Mouse (Mus musculus) kidney, adult 9 months (tissue): ENCODE results near the gene Ppp2r3d.
A peak's percentile ranks its signal among the peaks of the same experiment; 100 is the strongest.
"Not testable (repeated sequence)": the region's sequence is repeated elsewhere in the genome, so short reads cannot be mapped to it uniquely, and the experiment has no call there.

Experiments used
- DNase-seq: peaks from one replicate; pipeline ENCODE4 v3.0.0; 2022

The Ppp2r3d gene

DNA sequence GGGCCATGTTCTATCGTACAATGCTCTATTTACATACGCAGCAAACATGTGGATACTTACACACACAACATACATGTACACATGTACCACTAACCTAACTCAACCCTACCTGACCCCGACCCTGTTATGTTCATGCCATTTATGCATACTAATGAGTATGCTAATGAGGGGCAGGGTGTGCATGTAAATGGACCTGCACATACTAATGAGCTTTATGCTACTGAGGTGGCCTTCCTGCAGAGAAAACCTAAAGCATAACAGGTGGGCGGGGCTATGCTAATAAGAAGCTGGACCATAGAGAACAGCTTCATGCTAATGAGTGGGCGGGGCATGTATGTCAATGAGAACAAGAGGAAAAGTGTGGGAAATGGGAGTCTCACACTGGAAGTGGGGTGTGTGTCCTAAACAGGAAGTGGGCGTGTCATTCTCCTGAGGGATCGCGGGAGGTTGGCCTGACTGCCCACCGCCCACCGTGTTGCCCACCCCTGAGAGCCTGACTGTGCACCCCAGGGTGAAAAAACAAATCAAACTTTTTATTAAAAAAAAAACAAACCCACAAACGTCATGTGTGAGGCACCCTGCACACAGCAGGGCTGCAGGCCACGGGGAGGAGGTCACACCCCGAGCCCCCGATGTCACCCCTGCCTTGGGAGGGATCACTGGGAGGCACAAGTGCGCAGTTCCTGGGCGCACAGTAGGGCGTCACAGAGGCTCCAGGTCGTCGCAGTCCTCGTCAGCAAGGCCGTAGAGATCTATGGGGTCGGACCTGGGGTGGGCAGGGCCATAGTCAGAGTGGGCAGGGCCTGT, at the start of gene Ppp2r3d:
Gene Ppp2r3d (minus strand): TSS at position 803 of the 807 bp plus-strand sequence.
- DNase-seq = peak; percentile 9

DNA sequence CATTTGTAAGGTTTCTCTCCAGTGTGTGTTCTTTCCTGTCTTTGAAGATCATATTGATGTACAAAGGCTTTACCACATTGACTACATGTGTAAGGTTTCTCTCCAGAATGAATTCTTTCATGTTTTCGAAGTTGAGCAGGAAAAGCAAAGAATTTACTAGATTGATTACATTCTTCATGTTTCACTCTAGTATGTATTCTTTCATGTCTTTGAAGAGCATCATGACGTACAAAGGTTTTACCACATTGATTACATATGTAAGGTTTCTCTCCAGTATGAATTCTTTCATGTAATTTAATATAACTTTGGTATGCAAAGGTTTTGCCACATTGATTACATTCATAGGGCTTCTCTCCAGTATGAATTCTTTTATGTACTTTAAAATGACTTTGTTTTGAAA, 17.0 kb upstream of the Ppp2r3d start, which contains the start of gene Gm21836:
Gene Gm21836 (minus strand): TSS at position 101 of the 400 bp plus-strand sequence.
- DNase-seq = not testable (repeated sequence)

DNA sequence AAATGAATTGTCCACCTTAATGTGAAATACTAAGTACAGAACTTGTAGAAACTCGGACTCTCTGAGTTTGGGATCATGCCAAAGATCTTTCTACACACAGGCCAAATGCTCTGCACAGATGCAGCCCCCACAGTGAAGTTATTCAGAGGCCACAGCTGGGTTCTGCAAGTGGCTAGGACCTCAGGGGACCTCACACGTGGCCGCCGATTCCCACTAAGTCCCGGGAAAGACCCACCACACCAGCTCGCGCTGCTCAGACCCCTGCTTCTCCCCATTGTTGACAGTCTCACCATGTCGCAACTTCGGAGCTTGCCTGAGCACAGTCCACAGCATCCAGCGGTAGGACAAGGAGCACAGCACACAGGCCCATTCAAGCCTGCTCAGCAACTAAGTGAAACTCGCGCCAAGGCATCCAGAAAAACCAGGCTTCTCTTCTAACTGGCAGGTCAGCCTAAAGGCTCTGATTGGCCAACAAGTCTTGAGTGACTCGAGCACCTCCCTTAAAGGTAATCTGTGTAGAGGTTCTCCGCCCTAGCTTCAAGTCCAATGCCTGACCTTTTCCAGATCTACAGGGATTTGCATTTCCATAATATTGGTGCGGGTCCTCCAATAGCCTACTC, 3.8 kb upstream of the Ppp2r3d start:
- DNase-seq = not testable (repeated sequence)

DNA sequence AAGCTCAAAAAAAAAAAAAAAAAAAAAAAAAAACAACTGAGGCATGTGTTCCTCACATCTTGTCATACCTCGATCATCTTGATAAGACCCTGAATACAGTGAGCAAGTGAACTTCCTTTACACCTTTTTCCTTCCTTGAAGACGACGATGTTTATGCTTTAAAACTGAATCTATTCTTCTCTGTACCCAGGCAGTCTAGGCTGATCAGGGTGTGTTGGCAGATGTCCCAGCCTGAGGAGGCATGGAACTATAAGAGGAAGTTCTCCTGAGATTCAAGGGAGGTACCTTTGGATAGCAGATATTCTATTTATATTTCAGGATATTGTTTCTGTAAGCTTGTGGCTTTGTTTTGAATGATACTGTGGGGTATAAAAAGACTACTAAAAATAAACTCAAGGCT, 1.4 kb upstream of the Ppp2r3d start:
- peak; percentile 11 for DNase-seq

DNA sequence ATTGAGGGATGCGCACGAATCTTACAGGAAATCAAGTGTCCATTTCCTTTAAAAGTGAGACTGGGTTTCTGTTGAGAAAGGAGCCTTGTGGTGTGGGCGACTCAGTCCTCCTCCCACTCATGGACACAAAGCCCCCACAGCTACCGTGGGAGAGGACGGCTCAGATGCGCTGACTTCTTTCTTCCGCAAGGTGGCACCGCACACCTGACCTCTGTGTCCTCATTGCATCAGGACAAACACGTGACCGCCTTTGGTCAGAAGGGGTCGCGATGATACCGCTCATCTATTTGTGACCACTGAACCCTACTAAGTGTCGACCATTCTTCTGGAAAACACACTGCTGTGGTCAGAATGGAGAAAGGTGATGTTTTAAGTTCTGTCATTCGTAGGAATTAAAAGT, 1.0 kb downstream of the Ppp2r3d start:
- DNase-seq = no peak

DNA sequence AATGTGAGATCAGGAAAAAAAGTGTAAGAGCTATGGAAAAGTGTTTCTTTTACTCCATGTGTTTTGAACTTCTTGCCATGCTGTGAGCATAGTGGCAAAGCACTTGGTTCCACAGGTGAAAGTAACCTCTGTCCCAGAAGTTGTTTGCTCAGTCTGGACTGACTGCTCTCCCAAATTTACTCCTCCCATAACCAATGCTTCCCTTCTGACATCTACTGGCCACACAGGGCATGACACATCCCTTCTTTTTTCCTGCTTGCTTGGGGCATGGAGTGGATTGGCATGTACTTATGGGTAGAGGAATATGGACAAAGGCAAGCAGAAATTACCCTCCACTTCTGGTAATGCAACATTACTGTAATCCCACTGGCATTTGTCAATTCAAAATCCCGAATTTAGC, 20.1 kb downstream of the Ppp2r3d start:
- DNase-seq = peak; percentile 64

DNA sequence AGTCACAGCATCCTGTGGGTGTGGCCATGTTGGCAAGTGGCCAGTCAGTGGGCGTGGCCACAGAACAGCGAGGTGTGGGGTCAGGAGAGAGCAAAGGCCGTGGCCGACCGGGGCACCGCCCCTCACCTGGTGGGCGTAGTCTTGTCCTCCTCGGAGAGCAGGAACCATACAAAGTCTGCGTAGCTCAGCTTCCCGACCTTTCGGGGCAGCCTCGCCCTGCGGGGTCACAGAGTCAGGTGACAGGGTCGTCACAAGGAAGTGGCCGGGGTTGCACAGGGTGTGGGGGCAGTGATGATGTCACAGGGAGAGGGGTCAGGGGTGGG, 34.2 kb downstream of the Ppp2r3d start:
- DNase-seq = no peak

DNA sequence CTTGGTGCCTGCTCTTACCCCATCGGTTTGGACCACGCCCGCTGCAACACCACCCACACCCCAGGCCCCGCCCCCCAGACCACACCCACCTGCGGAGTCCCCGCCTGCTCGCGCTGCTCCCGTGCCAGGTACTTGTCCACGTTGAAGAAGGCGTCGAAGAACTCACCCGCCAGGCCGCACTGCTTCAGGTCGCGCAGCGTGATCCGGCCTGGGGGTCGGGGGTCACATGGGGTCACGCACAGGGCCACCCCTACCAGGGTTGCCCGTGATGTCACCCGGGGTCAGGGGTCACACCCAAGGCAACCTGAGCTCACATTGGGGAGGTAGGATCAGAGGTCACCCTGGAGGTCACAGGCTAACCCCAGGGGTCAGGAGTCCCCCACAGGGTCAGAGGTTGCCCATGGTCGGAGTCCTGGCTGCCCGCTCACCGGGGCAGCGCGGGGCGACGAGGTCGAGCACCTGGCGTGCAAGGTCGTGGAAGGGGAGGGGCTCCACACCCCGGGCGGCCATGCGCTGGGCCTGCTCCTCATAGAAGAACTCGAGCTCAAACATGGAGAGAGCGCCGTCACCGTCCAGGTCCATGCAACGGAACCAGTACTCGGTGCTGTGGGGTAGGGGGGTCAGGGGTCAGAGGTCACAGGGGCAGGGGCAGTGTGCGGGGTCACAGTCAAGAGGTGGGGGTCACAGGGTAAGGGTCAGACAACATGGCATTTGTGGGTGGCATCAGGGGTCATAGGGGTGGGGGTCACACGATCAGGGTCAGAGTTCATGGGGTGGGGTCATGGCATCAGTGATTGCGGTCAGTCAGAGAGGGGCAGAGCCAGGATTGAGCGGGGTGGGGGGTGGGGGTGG, 34.8 kb downstream of the Ppp2r3d start:
- DNase-seq = peak; percentile 17

DNA sequence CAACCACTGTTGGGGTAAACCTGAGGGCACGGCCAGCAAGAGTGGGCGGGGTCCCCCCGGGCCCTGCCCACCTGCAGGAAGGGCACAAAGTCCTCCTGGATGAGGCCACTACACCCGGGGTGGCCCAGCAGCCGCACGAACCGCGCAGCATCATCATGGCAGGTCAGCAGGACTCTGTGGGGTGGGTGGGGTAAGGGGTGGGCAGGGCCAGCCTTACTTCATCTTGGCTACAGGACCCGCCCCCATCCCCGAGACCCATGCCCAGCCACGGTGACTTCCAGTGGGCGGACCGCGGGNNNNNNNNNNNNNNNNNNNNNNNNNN, 36.0 kb downstream of the Ppp2r3d start:
- DNase-seq = no peak

DNA sequence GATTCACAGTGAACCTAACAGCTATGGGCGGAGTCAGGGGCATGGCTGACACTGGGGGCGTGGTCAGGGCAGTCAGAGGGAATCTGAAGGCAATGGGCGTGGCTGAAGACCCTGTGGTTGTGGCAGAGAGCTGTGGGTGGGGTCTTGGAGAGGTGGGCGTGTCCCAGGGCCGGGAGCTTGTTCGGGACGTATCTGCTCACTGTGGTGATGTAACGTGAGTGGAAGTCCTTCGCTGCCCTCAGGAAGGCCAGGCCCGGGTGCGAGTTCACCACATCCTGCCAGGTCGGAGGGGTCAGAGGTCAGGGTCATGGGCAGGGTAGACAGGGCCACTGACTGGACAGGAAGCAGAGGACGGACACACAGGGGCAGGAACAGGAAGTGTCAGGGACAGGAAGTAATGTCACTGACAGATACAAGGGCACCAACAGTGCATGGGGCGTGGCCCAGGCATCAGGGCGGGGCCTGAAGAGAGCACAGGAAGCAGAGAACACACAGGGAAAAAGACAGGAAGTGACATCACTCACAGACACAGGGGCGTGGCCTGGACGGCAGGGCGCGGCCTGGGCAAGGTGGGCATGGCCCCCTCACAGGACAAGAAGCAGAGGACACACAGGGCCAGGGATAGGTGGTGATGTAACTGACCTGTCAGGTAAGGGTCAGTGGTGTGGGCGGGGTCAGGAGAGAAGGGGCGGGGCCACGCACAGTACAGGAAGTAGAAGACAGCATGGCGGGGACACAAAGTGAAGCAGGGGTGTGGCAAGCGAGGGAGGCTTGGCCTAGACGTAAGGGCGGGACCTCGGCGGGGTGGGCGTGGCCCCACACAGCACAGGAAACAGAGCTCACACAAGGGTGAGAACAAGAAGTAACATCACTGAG, 36.6 kb downstream of the Ppp2r3d start:
- peak; percentile 40 for DNase-seq

DNA sequence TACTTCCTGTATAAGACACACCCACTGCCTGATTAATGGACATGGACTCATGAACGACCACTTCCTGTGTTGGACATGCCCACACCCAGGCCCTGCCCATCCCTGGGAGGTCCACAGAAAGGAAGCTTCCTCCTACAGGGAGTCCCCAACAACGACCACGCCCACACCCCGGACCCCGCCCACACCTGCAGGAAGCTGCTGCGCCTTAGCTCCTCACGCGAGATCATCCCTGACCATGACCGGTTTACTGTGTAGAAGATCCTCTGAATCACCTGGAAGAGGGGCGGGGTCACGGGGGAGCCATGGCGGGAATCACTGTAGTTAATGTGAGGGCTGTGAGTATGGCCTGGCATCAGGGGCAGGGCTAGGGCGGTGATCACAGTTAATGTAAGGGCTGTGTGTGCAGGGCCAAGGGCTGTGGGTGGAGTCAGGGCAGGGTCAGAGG, 37.3 kb downstream of the Ppp2r3d start:
- DNase-seq = peak; percentile 34

DNA sequence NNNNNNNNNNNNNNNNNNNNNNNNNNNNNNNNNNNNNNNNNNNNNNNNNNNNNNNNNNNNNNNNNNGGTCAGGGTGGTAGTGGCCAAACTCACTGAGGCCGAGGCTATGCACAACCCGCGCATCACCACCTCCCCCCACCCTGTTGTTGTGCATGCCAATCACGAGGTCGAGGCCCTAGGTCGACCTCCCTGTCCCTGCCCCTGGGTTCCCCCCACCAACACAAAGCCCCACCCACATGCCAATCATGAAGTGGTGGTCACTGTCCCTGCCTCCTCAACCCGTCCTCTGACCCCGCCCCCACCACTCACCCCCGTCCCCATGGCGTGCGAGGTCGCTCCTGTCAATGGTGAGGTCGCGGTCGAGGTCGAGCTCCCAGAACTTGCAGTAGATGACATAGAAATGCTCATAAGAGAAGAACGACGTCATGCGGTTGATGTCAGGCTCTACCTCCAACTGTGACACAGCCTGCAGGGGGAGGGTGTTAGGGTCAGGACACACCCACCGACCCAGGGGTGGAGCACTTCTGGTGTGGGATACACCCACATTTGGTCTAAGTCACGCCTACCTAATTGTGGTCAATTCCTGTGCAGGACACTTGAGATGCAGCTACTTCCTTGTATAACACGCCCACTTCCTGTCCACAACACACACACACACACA, 37.9 kb downstream of the Ppp2r3d start:
- peak; percentile 11 for DNase-seq

DNA sequence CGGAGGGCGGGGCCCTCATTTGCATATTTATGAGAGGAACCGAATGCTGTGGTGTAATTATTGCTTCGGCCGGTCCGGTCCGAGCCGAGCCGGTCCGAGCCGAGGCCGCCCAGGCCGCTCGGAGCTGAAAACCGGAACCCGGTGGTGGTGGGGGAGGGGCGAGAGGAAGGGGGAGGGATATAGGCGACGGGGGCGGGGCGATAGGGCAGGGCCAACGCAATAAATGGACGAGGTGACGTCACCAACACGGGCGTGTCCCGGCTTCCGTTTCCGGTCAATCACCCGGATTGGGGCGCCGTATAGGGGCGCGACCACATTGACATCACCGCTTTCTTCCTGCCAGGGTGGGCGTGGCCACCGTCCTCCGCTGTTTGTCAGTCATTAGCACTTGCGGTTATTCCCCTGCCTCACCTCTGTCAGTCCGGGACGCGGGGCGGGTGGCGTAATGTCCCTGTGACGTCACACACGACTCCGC, 51.2 kb downstream of the Ppp2r3d start:
- DNase-seq = peak; percentile 96

DNA sequence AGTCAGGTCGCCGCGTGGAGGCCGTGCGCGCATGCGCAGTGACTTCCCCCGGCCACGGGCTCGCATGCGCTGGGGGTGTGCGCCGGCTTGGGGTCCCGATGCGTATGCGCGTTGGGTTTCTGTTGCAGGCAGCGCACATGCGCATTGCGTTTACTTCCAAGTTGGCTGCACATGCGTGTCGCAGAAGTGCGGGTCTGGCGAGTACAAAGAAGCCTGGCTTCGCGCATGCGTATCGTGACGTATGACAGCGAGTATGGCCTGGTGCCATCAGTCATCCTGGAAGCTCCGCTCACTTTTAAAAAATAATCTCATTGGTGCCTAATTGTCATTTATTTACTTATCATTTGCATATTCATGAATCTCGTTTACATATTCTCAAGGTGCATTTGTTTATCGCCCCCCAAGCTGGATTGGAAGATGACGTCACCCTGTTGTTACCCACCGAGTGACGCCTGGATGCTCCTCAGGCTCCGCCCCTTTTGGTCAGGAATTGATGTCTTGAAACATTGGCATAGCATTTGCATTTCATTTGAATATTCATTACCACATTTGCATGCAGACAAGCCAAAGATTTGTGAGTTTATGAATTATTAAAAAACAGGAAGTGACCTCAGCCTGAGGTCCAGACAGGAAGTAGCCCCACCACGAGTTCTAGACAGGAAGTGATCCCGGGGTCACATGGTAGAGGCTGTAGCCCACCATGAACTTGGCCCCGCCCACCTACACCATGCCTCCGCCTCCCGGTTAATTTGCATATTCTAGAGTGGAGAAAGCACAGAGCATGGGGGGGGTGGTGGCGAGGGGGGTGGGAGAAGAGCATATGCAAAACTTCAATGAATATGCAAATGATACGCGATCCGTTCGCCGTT, 51.9 kb downstream of the Ppp2r3d start:
- DNase-seq = peak; percentile 99

DNA sequence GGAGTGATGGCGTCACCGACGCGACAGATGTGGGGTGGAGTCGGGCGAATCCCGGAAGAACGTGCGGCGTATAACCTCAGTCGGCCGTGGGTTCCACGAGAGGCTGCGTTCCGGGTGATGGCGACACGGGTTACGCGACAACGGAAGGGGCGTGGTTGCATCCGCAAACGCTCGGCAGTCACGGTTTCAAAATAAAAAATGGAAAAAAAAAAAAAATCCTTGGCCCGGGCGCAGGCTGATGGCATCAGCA, 52.5 kb downstream of the Ppp2r3d start:
- DNase-seq = no peak

DNA sequence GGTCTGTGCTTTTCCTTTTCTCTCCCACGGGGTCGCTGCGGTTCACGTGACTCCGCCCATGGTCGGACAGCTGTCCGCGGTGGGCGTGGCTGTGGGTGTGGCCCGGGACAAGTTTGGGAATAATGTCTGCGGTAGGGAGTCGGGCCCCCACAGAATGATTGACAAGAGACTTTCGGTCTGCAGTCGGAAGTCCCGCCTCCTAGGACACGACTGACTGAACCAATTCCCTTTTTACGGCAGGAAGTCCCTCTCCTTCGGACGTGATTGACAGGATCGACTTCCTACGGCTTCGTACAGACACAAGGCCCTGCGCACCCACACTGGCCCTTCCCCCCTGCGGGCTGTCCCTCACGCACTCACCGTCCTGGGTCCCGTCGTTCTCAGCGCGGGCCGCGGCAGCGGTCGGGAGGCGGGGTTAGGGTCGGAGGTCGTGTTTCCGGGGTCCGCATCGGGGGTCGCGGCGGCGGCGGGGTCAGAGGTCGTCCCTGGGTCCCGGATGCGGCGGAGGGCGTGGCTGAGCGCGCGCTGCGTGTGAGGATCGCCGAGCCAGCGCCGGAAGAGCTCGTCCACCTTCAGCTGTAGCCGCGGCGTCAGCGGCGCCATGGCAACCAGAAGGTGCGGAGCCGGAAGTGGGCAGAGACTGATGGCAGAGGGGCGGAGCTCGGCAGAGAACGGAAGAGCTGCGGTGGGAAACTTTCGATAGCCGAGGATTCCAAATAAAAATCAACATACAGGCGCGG, 53.0 kb downstream of the Ppp2r3d start:
- peak; percentile 99 for DNase-seq

DNA sequence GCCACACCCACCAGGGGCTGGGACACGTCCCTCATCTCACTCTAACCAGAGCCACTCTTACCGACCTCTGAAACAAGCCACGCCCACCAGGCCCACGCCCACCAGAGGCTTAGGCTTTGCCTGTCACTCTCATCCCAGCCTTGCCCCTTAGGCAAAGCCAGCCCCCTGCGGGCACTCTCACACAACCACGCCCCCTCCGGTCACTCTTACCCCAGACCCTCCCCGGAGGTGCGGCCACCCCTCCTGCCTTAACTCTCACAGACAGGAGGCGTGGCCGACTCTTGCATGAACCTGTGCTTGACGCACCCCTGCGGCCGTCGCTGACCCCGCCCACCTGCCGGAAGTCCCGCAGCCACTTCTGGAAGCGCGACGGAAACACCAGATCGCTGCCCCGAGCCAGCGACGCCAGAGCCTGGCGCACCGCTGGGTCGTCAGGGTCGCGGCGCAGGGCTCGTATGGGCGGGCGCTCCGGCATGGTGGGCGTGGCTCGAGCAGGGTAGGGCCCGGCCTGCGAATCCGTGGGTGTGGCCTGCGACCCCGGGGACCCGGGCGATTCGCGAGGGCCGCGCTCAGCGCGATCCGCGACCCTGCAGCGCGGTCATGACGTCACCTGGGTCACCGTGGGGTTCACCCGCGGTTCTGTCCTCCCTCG, 53.7 kb downstream of the Ppp2r3d start:
- DNase-seq = peak; percentile 97

DNA sequence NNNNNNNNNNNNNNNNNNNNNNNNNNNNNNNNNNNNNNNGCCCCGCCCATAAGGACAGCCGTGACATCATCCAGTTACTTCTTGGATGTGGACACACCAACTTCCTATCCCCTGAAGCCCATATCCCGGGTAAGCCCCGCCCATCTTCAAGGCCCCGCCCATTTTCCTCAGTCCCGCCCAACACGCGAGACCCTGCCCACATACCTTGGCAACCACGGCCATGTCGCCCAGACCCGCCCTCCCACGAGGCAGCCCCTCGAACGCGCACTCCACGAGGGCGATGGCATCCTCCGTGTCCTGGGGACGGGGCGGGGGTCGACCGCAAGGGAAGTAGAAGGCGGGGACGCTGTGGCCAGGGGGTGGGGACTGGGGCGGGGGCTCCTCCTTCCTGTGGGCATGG, 54.3 kb downstream of the Ppp2r3d start:
- peak; percentile 63 for DNase-seq

DNA sequence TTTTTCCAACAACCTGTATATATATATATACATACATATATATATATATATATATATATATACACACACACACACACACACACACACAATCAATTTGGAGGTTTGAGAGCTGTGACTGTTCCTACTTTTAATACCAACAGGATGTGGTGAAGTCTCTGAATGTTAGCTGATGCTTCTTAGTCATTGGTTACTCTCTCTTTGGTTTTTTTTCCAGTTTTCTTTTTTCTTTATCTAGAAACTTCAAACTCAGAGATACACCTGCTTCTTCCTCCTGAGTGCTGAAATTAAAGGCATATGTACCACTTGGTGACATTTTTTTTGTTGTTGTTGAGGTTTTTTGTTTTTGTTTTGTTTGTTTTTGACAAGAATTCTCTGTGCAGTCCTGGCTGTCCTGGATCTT, 63.8 kb downstream of the Ppp2r3d start:
- no peak for DNase-seq

DNA sequence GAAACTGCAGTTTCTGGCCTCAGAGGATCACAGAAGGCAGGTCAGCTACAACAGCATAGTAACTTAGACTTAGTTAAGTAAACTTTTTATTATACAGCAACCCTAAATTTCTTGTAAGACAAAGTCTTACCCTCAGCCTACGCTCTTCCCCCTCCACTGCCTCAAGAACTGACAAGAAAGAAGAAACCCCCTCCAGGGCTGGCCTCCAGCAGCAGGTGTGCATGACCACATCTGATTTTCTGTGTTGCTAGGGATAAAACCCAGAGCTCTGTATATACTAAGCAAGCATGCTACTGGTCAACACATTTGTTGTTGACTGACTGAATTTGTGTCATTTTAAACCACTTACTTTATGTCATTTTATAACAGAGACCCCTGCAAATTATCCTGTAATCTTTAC, 65.1 kb downstream of the Ppp2r3d start:
- no peak for DNase-seq
